Mouse (Mus musculus) CD4-positive helper T cell, adult 2 months (primary cell): ENCODE data around the gene Mgat4b.

Source experiments
- DNase-seq: peaks from one replicate; pipeline ENCODE4 v3.0.0-alpha.2; 2012; ENCODE audit warnings: low read depth, missing footprints, low spot score

Gene Mgat4b

DNA sequence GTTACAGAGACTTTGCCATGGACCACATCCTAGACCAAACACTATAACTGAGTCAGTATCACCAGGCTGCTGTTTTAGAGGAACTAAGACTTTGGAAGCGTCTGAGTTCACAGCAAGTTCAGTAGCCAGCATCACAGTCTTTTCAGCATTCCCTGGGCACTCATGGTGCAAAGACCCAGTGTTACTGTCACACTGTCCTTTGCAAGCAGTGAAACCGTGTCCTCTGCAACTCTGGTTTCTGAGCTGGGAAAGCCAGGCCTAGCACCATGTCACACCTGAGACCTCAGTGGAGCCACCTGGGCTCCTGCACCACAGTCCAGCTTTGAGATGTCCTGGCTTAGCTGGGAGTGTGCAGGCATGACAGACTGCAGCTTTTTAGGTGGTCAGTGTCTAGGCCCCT, 11.8 kb upstream of the Mgat4b start:
- no peak for DNase-seq

DNA sequence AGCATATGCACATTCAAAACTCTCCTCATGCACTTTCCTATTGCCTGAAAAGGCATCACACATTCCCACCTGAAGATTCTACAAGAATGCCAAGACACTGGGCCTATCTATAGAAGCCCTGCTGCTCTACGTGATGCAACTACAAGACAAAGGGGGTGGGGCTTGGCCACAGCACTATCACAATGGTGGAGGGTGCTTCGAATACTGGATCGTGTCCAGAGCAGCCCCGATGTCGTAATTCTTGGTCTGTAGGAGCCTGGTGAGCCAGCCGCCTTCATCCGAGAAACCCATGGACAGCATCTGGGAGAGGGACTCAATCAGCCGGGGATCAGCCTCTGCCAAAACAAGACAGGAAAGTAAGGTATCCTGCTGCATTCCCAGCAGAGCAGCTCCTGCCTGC, 10.1 kb upstream of the Mgat4b start:
- no peak for DNase-seq

DNA sequence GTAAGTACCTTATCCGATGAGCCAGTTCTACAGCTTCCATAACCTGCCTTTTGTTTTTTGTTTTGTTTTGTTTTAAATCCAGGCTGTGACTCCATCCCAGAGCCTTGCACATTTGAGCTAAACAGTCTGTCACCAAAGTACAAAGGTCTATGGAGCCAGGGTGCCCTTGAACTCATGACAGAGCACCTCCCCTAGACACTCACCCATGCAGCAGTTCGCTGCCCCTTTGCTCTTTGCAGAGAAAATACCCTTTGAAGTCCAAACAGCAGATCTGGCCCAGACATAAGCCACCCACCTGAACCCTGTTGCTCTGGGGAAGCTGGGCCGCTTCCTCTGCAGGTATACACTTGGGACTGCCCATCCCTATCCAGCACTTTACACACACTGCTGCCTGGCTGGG, 9.1 kb upstream of the Mgat4b start:
- no peak for DNase-seq

DNA sequence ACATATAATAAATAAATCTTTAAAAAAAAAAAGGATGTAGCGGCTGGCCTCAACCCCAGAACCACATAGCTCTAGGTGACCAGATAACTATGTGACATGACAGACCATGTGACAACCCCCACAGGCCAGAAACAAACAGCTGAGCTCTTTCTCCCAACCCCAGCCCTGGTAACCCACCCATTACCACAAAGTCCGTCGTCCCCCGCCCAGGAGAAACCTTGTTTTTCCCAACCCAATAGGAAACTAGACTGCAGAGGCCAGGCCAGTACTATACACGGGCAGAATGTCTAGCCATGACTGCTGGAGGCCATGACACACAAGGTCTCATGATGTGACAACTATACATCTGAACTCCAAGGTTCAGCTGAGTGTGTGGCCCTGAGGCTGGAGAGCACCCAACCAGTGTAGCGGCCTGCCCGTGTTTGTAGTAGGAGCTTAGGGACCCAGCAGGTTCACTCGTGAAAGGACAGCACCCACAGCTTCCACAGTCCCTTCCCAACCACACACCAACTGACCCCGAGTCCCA, 7.3 kb upstream of the Mgat4b start:
- DNase-seq = no peak

DNA sequence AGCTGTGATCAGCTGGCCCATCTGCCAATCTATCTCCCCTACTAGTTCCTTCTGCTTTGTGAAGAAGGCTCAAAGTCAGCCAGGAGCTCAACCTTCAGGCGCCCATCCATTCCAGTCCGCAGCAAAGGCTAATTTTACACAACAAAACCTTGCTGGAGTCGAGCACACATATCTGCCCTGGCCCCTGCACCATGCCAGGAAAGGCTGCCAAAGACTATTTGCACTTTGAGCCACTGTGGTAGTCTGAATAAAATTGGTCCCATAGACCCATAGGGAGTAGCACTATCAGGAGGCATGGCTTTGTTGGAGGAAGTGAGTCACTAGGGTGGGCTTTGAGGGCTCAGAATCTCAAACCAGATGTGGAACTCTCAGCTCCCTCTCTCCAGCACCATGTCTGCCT, 5.3 kb upstream of the Mgat4b start:
- no peak for DNase-seq

DNA sequence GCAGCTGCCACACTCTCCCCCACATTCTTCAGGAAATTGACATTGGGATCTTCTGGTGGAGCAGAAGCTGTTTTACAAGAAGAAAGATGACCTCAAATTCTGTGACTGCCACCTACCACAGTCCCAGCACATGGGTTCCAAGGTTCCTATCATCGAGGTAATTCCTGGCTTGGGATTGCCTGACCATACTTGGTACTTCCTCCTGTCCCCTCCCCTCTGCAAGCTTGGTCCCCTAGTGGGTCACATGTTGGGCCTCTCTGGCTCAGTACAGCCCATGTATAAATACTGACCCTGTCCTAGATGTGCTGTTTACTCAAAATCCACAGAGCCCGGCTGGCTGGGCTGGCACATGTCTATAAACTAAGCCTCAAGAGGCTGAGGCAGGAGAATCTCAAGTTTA, 4.7 kb upstream of the Mgat4b start:
- DNase-seq = no peak

DNA sequence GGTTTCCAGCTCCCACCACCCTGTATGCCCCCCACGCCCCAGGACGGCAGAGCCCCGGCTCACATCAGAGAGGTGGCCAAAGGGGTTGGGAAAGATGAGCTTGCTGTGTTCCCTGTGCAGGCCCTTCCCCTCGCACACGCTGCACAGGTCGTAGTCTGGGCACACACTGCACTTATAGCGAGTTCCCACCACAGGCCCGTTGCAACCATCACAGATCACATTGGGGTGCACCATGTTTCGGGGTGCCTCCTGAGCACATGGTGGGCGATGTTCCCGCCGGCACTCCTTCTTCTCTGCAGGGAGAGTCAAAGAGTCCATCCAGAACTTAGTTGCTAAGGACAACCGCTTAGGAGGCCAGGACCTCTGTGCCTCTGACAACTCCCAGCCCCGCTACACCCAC, 3.3 kb upstream of the Mgat4b start:
- DNase-seq = no peak

DNA sequence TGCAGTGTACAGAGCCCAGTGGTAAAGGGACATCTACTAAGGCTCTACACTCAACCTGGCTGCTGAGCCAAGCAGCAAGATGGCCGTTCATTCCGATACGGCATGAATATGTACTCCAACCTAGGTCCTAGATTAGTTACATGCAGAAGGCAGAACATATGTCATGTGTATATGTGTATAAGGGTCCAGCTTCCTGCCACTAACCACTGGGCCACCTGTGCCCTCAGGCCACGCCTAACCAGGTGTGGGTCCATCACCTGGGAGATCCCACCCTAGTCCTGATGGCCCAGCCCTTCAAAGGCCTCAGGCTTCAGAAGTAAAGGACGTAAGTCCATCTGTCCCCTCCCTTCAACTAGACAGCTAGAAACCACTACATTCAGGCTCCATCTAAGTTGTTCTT, 2.7 kb upstream of the Mgat4b start:
- DNase-seq = no peak

DNA sequence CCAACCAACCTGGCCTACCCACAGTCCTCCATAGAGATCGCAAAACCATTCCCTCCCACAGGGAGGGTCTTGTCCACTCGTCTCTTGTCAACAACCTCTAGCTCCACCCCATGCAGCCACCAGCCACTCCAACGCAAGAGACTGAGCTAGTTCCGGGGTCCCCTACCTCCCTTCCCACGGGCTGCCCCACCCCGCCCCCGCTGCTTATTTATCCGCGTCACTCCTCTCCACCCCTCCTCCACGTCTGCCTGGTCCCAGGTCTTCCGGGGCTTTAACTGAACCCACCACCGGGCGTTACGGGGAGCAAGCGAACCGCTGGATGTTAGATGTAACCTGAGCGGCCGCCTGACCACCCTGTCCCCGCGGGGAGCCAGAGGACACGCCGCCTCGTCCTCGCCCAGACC, 587 bp upstream of the Mgat4b start:
- peak; percentile 94 for DNase-seq

DNA sequence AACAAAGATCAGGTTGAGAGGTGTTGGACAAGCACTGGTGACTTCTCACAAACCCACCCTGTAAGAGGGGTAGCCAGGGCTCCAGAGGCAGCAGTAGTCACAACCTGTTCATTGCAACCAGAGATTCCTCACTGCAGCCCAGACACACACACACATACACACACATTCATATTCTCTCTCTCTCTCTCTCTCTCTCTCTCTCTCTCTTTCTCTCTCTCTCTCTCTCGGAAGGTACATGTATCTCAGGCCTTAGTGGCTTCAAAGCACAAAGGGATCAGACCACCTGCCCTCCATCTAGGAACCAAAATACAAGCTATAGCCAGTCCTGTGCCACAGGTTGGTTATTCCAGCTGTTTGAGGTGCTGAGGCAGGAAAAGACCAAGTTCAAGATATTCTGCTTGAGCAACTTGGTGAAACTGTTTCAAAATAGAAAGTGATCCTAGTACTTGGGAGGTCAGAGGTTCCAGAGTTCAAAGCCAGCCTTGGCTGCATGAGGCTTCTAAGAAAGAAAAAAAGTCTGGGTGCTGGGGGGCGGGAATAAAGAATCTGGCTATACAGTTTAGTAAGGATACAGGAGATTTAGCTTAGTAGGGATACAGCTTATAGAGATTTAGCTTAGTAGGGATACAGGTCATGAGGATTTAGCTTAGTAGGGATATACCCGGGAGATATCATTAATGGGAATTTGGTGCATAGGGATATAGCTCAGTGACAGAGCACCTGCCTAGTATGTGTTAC, 801 bp downstream of the Mgat4b start:
- DNase-seq = no peak

DNA sequence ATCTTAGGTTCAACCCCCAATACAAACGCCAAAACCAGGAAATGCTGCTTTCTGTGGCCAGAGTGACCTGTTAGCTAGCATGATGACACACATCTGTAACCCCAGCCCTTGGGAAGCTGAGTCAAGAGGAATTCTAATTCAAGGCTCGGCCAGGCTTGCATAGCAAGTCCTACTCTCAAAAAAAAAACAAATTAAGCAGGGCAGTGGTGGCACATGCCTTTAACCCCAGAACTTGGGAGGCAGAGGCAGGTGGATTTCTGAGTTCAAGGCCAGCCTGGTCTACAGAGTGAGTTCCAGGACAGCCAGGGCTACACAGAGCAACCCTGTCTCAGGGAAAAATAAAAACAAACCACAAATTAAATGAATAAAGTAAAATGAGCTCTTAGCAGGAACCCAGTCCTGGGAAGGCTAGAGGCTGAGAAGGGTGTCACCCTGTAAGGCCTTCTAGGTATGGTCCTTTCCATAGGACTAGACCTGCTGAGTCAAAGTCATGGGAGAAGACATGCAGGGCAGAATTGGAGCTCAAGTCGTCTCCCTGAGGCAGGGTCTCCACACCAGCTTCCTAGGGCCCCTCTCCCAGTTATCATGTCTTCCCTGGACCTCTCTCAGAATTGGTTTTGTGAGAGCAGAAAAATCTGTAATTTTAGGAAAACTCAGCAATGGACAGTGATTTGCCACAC, 1.5 kb downstream of the Mgat4b start:
- no peak for DNase-seq

DNA sequence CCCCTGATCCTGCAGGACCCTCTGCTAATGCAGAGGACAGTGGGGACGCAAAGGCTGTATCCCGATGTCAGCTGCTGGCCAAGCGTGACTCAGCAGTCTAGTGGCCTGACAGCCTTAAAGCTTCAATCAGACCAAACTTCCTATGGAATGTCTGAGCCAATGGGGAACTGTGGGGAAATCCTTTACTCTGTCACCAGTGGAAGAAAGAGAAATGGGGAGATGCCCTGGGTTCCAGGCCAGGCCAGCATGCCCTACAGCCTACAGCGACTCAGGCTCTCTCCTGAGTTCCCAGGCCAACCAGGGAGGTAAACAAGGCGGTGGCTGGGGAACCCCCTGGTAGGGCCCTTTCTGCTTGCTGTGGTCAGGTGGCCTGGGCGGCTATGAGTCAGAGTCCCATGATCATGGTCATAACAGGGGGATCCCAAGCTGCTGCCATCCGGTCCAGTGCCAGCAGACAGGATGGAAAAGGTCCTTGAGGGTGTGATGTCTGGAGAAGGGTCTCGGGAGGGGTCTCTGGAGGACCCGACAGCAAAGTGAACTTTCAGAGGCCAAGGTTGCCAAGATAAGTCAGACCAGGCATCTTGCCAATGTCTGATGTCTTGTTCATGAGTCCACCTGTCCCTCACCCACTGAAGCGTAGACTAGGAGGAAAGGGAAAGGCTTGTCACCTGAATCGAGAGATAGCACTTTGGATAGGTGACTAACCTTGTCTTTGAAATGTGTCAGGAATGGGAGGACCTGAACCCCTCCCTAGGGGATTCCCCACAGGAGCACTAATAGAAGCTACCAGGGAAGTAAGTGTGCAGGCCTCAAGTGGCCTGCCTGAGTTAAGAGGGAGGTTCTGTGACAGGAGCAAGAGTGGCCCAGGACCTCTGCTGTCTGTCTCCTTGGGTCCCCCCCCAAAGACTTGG, 2.4 kb downstream of the Mgat4b start:
- DNase-seq = peak; percentile 79

DNA sequence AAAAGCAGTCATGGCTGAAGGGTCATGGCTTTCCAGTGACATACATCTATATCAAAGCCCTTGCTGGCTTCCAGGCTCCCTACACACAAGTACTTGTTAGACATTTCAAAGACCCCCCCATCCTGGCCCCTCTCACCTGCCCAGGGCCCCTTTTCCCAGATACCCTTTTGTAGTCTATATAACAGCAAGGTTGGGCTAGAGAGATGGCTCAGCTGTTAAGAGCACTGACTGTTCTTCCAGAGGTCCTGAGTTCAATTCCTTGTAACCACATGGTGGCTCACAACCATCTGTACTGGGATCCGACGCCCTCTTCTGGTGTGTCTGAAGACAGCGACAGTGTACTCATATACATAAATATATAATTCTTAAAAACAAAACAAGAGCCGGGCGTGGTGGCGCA, 3.9 kb downstream of the Mgat4b start:
- DNase-seq = no peak

DNA sequence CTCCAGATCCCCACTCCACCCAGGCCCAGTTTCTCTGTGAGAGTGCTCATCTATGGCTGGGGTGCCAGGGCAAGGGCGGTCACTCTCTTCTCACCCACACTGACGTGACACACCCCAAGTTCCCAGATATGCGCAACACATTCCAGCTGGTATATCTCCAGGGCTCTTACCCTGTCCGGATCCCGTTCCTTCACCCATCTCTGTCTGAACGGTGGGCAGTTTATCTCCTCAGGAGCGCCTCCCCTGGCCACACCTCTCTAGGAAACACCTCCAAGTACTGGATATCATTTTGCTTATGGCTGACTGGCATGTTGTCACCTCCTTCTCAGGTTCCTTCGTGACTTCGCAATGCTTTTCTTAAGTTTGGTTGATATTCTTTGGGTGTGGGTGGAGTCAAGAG, 4.9 kb downstream of the Mgat4b start:
- DNase-seq = no peak

DNA sequence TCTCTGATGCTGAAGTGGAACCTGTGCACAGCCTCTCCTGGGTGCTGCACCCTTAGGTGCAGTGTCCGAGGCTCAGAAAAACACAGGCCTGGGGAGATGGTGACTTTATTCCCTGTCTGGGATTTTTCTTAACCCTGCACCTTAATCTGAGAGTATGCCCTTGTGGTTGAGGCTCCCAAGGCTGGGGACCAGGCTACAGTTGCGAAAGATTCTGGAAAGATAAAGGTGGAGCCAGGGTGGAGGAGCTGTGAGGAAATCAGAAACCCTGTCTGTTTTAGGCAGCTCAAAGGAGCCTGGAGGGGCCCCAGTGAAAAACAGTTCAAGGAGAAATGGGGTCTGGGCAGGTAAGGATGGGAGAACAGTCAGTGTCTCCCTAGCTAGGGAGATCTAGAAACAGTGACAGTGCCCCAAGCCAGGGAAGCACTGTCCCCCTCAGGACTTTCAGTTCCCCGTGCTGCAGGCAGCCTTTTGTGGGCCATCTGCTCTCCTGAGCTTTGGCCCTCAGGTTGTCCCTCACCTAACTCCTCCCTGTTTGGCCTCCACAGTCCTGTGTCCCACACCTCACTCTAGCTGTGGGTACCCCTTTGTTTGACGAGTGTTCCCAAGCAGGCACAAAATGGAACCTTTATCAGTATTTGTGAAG, 6.2 kb downstream of the Mgat4b start:
- no peak for DNase-seq

DNA sequence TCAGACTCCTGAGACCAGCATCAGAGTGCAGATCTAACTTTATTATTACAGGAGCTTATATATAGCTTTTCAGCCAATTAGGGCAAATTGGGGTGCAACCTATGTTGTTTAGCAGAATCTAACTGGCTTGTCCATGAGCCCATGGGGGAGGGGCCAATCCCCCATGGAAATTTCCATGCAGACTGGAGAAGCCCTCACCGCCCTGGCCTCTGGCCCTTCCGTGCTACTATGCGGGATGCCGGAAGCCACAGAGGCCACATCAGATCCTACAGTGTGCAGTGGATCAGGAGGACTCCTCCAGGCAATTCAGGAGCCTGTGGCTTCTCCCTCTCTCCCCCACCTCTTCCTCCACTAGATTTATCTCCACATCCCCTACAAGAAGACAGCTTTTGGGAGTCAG, 7.1 kb downstream of the Mgat4b start:
- DNase-seq = no peak

DNA sequence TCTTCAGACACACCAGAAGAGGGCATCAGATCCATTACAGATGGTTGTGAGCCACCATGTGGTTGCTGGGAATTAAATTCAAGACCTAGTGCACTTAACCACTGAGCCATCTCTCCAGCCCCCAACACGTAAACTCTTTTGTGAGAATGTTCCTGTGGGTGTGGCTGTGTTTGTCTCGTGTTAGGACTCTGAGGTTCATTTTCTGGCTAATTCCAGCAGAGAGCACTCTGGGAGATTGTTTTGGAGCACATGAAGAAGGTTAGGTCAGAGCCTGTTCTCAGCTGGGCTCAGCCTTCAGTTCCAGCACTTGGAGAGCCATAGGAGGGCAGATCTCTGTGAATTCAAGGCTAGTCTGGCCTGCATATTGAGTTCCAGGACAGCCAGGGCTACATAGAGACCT, 9.1 kb downstream of the Mgat4b start:
- no peak for DNase-seq

DNA sequence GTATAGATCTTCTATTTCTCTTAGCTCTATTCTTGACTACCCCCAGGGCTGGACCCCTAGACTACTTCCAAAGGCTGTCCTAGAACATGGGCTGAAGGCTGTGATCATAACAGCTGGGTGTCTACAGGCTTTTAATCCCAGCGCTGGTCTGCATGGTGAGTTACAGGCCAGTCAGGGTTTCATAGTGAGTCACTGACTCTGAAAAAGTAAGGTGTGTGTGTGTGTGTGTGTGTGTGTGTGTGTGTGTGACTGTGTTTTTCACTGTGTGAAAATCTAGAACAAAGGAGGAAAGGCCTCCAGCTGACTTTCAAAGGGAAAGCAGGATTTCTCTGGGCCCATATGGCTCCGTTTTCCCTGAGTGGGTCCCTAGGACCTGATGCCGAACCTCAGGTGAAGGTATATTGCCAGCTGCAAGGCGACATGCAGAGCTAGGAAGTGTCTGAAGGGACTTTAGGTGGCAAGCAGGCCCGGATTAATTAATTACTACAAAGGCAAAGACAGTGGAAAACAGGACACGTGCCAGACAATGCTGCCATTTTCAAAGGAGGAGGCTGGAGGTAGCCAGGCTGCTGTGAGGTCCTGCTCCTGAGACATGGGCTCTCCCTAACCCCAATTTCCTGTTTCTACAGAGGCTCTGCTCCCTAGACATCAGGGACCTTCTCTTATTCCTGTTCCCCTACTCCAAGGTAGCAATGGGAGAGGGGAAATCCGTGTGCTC, 12.0 kb downstream of the Mgat4b start:
- DNase-seq = no peak

DNA sequence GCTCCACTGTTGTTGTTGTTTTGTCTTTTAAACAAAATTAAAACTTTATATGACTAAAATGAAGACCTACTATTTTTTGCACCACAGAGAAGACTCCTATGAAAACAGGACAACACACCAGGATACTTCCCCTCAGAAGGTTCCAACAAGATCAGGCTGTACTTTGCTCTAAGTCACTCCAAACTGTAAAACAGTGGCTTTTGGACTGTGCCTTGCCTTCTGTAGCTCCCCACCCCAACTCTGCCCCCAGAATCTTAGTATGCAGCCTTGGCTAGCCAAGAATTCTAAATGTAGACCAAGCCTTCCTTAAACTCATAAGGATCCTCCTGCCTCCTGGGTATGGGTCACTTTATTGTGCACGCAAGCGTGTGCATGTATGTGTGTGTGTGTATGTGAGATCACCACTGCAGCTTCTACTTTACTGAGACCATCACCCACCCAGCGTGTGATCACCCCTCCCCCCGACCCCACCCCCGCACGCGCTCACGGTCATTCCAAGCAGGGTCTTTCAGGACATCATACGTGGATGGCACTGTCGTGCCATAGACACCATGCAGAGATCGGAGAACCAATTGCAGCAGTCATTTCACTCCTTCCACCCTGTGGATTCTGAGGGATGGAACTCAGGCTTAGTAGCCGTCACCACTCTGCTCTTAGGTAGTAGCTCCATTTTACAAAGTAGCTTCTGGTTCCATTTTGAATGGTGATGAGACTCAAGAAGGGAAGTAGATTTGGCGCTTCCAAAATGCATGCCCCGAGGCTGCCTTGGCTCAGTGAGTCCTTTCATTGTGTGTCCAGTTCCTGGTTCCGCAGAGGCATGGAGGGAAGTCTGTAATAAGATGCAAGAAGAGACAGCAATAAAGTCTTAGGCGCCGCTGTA, 13.3 kb downstream of the Mgat4b start:
- no peak for DNase-seq
